Mouse (Mus musculus): ENCODE results near the gene 1700017B05Rik. TPM values are rescaled to one million over a fixed set of nuclear protein-coding genes. Genes with fewer than 3 reads are reported as not detected.
"Not testable (repeated sequence)": the region's sequence is repeated elsewhere in the genome, so short reads cannot be mapped to it uniquely, and the experiment has no call there.

1700017B05Rik gene
- polyA plus RNA-seq (2015; fragmentation: Nextera tagmentation; extraction: Ambion mirVana), result 4.4 and 6.0 TPM in 2 replicates

DNA sequence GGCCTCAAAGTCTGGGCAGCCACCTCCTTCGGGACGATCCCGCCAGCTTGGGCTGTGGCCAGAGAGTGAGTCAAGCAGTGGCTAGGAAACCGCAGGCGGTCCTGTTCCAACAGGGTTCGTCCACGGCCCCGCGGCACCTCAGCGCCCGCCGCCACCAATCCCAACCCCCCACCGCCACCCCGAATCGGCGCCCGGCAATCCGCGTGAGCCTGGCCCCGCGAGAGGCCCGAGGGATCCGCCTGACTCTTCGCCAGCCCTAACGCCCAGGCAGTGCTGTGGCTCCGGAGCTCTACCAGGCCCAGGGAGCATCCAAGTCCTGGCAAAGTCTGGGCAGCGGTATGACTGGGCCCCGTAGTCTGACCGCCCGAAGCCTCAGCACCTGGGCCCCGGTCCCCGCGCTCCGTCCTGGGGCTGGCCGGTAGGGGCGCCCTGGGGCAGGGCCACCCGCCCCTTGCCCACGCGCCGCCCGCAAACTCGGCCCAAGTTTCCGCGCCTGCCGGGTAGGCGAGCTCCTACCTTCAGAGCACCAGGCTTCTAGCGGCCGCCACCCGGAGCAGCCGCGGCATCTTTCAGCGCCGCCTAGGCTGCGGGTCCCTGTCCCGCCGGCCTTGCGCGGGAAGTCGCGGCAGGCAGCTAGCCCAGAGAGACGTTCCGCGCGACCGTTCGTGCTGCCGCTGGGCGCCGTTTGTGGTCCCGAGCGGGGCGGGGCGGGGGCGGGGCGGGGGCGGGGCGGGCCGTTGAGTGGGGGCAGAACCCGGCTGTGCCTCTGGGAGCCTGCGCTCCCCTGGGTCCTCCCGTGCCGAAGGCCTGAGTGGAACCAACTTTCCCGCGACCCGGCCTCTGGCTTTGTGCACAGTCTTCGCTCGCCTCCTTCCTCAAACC, at the start of gene 1700017B05Rik:
TSS of gene 1700017B05Rik (minus strand) at position 700 of the 882 bp plus-strand sequence.
- Histone ChIP-seq H3K36me3 (no peaks in the 10 kb centered on the region), H3K27me3 (peaks cover 30% of the 10 kb centered on the region), H3K9me3 (no peaks in the 10 kb centered on the region), H3K4me2 (peak within 1 kb of the TSS; percentile 94), H3K27ac (replicated peaks) (peak within 1 kb of the TSS; percentile 52; the same call in 1 of the 2 replicates), H3K4me3 (peak within 1 kb of the TSS; percentile 65), H3K4me1 (replicated peaks) (peaks cover 22% of the 10 kb centered on the region), H3K9ac (peak within 1 kb of the TSS; percentile 79)
- peak; percentile 74 for ATAC-seq (ENCODE audit: low read depth)
- WGBS, result under 1% methylated on average over 75 of the region's 87 CpGs

DNA sequence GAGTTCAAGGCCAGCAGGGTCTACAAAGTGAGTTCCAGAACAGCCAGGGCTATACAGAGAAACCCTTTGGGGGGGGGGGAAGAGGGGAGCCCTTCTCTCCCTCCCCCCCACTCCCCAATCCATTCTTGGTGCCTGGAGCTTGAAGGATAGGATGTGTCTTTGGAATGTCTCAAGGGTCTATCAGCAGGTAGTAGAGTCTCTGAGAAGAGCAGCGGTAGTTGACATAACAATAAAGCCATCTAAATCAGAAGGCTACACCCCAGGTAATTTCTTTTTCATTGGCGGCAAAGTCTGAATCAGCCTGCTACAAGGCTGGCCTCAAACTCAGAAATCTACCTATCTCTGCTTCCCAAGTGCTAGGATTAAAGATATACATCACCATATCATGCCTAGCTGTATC, 48.5 kb upstream of the 1700017B05Rik start:
- Histone ChIP-seq H3K9me3 (no peaks in the 10 kb centered on the region), H3K4me1 (replicated peaks) (no peaks in the 10 kb centered on the region), H3K4me2 (no peak overlapping the region), H3K36me3 (no peaks in the 10 kb centered on the region), H3K27ac (replicated peaks) (no peak overlapping the region), H3K9ac (no peak overlapping the region), H3K27me3 (no peaks in the 10 kb centered on the region), H3K4me3 (no peak overlapping the region)
- no peak for ATAC-seq (ENCODE audit: low read depth)
- 72% methylated on average over 2 of the region's 2 CpGs for WGBS

DNA sequence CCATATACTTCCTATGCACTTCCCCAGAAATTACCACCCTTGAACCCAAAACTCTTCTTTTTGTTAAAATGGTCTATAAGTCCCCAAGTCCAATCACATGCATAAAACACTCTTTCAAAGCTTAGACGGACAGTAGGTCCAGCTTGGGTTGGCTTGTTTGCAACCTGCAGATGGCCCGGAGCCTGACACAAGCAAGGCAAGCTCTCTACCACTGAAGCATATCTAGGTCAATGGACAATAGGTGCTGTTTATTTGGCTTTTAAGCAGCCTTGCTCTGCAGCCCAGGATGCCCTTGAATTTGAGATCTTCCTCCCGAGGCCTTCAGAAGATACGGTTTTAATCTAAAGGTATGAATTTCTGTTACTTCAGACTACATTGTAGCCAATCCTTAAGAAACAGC, 46.9 kb upstream of the 1700017B05Rik start:
- 92% methylated on average over 4 of the region's 4 CpGs for WGBS
- Histone ChIP-seq H3K4me2 (no peak overlapping the region), H3K27me3 (no peaks in the 10 kb centered on the region), H3K4me1 (replicated peaks) (no peaks in the 10 kb centered on the region), H3K4me3 (no peak overlapping the region), H3K9ac (no peak overlapping the region), H3K9me3 (no peaks in the 10 kb centered on the region), H3K27ac (replicated peaks) (no peak overlapping the region), H3K36me3 (no peaks in the 10 kb centered on the region)
- ATAC-seq (ENCODE audit: low read depth), result no peak

DNA sequence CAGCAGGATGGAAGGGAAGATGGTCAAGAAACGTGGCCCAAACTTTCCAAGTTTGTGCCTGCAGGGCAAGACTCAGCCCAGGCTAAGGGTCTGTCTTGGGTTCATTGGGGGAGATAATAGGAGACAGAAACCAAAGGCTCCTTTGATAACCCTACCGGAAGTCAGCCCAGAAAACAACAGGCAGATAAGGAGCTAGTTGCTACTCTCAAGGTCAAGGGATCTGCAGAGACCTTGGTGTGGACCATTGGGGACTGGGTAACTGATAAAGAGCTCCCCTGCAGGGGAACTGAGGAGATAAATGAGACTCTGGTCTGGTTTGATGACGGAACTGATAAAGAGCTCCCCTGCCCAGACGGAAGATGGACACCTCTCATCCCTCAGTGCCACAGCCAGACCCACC, 45.0 kb upstream of the 1700017B05Rik start:
- Histone ChIP-seq H3K36me3 (no peaks in the 10 kb centered on the region), H3K9ac (no peak overlapping the region), H3K4me1 (replicated peaks) (no peaks in the 10 kb centered on the region), H3K4me2 (no peak overlapping the region), H3K4me3 (no peak overlapping the region), H3K27me3 (no peaks in the 10 kb centered on the region), H3K27ac (replicated peaks) (no peak overlapping the region), H3K9me3 (no peaks in the 10 kb centered on the region)
- no peak for ATAC-seq (ENCODE audit: low read depth)
- 84% methylated on average over 4 of the region's 4 CpGs for WGBS

DNA sequence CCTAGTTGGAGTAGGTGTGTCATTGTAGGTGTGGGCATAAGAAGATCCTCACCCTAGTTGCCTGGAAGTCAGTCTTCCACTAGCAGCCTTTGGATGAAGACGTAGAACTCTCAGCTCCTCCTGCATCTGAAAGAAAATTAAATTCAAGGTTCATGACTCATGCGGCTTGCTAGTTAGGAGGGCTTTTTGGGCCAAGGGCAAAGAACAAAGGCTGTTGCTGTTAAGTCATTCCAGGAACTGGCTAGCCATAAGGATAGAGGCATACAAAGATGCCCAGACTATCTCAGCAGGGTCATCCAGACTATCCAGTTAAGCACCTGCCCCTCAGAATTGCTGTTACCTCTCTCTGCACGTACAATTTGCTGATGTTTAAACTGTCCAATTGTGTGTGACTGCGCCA, 42.3 kb upstream of the 1700017B05Rik start:
- not testable (repeated sequence) for H3K27ac ChIP-seq (replicated peaks); H3K4me2 ChIP-seq; H3K4me1 ChIP-seq (replicated peaks); H3K36me3 ChIP-seq; H3K9me3 ChIP-seq; H3K4me3 ChIP-seq; ATAC-seq (ENCODE audit: low read depth); H3K9ac ChIP-seq; H3K27me3 ChIP-seq
- WGBS, result 91% methylated on average over 4 of the region's 4 CpGs

DNA sequence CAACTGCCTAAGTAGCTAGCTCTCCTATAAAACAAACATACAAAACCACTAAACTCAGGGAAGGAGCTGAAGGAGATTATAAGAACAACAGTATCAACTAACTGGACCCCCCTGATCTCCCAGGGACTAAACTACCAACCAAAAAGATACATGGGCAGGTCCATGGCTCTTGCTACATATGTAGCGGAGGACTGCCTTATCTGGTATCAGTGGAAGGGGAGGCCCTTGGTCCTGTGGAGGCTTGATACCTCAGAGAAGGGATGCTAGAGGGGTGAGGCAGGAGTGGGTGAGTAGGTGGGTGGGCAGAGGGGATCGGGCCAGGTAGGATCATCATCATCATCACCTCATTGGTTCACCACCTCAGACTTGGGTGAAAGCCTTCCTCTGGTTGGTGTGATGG, 41.8 kb upstream of the 1700017B05Rik start:
- WGBS, result 97% methylated on average over 2 of the region's 2 CpGs
- ATAC-seq (ENCODE audit: low read depth), result no peak
- H3K36me3 ChIP-seq, result no peaks in the 10 kb centered on the region

DNA sequence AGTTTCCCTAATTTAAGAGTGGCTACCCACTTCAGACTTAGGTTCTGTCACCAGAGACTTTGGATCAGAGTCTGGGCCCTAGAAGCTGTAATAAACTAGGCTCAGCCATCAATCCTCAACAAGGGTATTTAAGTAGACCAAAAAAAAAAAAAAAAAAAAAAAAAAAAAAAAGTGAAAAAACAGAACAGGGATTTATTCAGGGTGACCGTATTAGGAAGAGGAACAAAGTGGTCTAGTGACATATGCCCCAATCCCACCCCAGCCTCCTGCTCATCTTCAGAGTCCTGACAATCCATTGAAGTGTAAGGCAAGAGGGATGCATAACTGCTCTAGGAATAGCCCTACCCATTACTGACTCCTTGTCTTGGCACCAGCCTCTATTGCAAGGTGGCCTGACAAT, 40.9 kb upstream of the 1700017B05Rik start:
- H3K9me3 ChIP-seq, result no peaks in the 10 kb centered on the region
- no peaks in the 10 kb centered on the region for H3K4me1 ChIP-seq (replicated peaks)
- no peak overlapping the region for H3K27ac ChIP-seq (replicated peaks)
- H3K36me3 ChIP-seq, result no peaks in the 10 kb centered on the region
- WGBS, result 100% methylated on average over 1 of the region's 1 CpGs
- H3K4me3 ChIP-seq, result no peak overlapping the region
- no peak overlapping the region for H3K4me2 ChIP-seq
- no peak overlapping the region for H3K9ac ChIP-seq
- no peak for ATAC-seq (ENCODE audit: low read depth)
- H3K27me3 ChIP-seq, result no peaks in the 10 kb centered on the region

More for the DNA sequence above, 41.8 kb upstream of the 1700017B05Rik start:
- Histone ChIP-seq H3K9me3 (no peaks in the 10 kb centered on the region), H3K4me3 (no peak overlapping the region), H3K9ac (no peak overlapping the region), H3K27ac (replicated peaks) (no peak overlapping the region), H3K27me3 (no peaks in the 10 kb centered on the region), H3K4me2 (no peak overlapping the region), H3K4me1 (replicated peaks) (no peaks in the 10 kb centered on the region)

DNA sequence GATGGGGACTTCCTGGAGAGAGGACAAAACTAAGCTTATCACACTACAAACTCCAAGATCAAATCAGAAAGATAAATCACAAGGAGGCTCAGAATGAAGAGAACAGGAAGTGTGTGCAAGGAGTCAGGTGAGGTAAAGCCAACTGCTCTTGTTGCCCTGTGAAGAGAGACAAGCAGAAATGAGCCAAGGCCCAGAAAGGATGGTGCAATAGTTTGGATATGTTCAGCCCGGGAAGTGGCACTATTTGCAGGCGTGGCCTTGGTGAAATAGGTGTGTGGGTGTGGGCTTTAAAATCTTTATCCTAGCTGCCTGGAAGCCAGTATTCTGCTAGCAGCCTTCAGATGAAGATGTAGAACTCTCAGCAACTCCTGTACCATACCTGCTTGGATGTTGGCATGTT, 38.4 kb upstream of the 1700017B05Rik start:
- H3K27ac ChIP-seq (replicated peaks), result no peak overlapping the region
- no peaks in the 10 kb centered on the region for H3K27me3 ChIP-seq
- H3K9ac ChIP-seq, result no peak overlapping the region
- H3K4me2 ChIP-seq, result no peak overlapping the region
- 94% methylated on average over 2 of the region's 2 CpGs for WGBS
- H3K4me1 ChIP-seq (replicated peaks), result no peaks in the 10 kb centered on the region
- no peak overlapping the region for H3K4me3 ChIP-seq
- no peaks in the 10 kb centered on the region for H3K9me3 ChIP-seq
- H3K36me3 ChIP-seq, result no peaks in the 10 kb centered on the region
- ATAC-seq (ENCODE audit: low read depth), result no peak

DNA sequence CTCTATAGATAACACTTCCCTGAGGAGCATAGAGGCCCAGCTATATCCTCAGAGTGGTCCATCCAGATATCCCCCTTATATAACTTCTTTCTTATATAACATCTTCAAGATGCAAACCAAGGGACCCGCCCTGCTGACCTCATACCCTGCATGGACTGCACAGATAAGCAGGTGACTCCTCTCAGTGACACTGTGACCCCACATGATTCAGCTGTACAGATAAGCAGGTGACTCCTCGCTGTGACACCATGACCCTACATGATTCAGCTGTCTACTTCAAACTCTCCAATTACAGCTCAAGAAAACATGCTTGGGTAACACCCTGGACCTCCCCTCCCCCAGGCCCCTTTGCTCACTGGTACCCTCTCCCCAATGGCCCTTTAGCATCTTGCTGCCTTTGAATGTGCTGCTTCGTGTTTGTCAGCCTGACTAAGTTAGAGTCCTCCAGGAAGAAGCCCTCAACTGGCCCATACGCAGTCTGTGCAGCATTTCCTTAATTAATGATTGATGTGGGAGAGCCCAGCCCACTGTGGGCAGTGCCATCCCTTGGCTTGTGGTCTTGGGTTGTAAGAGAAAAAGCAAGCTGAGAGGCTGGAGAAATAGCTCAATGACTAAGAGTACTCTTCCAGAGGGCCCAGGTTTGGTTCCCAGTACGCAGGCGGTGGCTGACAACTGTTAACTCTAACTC, 37.5 kb upstream of the 1700017B05Rik start:
- Histone ChIP-seq H3K4me3 (no peak overlapping the region), H3K9me3 (no peaks in the 10 kb centered on the region), H3K4me2 (no peak overlapping the region), H3K36me3 (no peaks in the 10 kb centered on the region), H3K27me3 (no peaks in the 10 kb centered on the region), H3K4me1 (replicated peaks) (no peaks in the 10 kb centered on the region), H3K9ac (no peak overlapping the region), H3K27ac (replicated peaks) (no peak overlapping the region)
- no peak for ATAC-seq (ENCODE audit: low read depth)
- 75% methylated on average over 6 of the region's 6 CpGs for WGBS

DNA sequence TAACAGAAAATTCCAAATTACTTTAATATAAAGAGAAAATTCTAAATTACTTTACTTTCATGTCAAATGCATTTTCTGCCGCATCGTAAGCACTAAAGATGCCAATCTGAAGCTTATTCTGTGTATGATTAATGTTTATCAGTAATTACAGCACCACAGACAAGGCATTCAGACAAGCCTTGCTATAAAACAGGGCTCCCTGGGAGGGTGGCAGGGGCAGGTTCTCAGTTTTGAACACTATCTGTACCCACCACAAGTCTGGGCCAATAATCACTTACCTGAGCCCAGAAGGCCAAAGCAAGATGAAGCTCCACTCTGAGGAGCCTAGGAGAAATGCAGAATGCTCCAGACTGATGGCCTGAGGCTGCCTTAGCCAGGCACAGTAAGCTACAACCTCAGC, 35.5 kb upstream of the 1700017B05Rik start:
- 94% methylated on average over 2 of the region's 2 CpGs for WGBS
- Histone ChIP-seq H3K4me1 (replicated peaks) (no peaks in the 10 kb centered on the region), H3K9me3 (no peaks in the 10 kb centered on the region; the same call in 1 of the 2 replicates), H3K4me2 (no peak overlapping the region), H3K27me3 (no peaks in the 10 kb centered on the region), H3K9ac (no peak overlapping the region), H3K36me3 (no peaks in the 10 kb centered on the region), H3K27ac (replicated peaks) (no peak overlapping the region), H3K4me3 (no peak overlapping the region)
- no peak for ATAC-seq (ENCODE audit: low read depth)

DNA sequence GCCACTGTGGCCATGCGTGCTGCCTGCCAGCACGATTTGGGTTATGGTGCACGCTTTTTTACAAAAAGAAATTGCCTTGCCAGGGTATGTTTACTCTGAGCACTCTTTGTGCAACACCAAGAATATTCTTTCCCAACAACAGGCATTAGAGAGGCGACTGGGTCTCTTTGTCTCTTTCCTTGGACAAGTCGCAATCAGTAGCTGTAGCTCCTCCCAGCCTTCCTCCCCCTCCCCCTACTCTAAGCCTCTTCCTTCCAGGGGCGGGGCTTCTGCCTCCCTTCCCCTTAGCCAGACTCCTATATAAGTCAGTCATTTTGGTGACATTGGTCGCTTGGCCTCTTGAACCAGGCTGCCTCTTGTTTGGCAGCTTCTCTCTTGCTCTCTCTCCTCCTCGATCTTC, 33.9 kb upstream of the 1700017B05Rik start:
- no peaks in the 10 kb centered on the region for H3K27me3 ChIP-seq
- no peak overlapping the region for H3K4me2 ChIP-seq
- H3K36me3 ChIP-seq, result no peaks in the 10 kb centered on the region
- no peak overlapping the region for H3K27ac ChIP-seq (replicated peaks)
- H3K4me1 ChIP-seq (replicated peaks), result no peaks in the 10 kb centered on the region
- WGBS, result 65% methylated on average over 8 of the region's 8 CpGs
- ATAC-seq (ENCODE audit: low read depth), result no peak
- H3K4me3 ChIP-seq, result no peak overlapping the region
- no peaks in the 10 kb centered on the region; the same call in 1 of the 2 replicates for H3K9me3 ChIP-seq
- no peak overlapping the region for H3K9ac ChIP-seq

DNA sequence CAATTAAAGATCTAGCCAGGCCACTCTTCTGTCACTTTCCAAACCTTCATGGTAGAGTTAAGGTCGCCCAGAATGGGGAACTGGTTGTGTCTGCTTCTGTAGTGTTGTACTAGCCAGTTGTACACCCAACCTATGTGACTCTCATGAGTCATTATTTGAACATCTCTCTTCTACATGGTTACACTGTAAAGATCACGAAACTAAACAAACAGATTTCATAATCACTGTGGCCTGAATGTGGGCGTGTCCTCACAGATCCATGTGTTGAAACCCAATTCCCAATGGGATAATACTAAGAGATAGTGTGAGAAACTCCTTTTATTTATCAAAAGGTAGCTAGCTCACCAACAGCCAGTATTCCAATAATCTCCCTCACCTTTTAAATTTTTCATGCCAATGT, 33.3 kb upstream of the 1700017B05Rik start:
- no peak overlapping the region for H3K4me2 ChIP-seq
- 85% methylated on average over 3 of the region's 3 CpGs for WGBS
- ATAC-seq (ENCODE audit: low read depth), result no peak
- no peak overlapping the region for H3K27ac ChIP-seq (replicated peaks)
- H3K4me3 ChIP-seq, result no peak overlapping the region
- no peaks in the 10 kb centered on the region for H3K36me3 ChIP-seq
- no peaks in the 10 kb centered on the region for H3K4me1 ChIP-seq (replicated peaks)
- no peaks in the 10 kb centered on the region for H3K27me3 ChIP-seq
- no peak overlapping the region for H3K9ac ChIP-seq
- no peaks in the 10 kb centered on the region; the same call in 1 of the 2 replicates for H3K9me3 ChIP-seq

All from neural tube, embryonic 13.5 days (tissue).